Comparison of ENCODE assay signal across 8 mouse cellular contexts in genomic region chr1:36939506-36940380, GRCm38 (mm10). TPM values are rescaled to one million over a fixed set of nuclear protein-coding genes. Genes with fewer than 3 reads are reported as not detected.
A peak's percentile ranks its signal among the peaks of the same experiment; 100 is the strongest.
DNase-seq lines count a peak whose midpoint lies in the region; ATAC-seq lines count a peak whose summit lies in the region.

No protein-coding gene starts in this region.

- peak; percentile 97 for ATAC-seq in heart, embryonic 14.5 days (ENCODE audit: insufficient number of reproducible peaks, insufficient read depth, low FRiP score, low read depth)
- peak; percentile 90 for ATAC-seq in liver, embryonic 13.5 days (ENCODE audit: low read depth)
- ATAC-seq in stomach, embryonic 16.5 days (ENCODE audit: insufficient read depth, low FRiP score), result peak; percentile 99

- no peaks in the 10 kb centered on the region for H3K36me3 ChIP-seq in heart, embryonic 14.5 days (ENCODE audit: control insufficient read depth, insufficient read depth, low read length)
- no peaks in the 10 kb centered on the region for H3K36me3 ChIP-seq in liver, embryonic 13.5 days
- no peaks in the 10 kb centered on the region for H3K36me3 ChIP-seq in stomach, embryonic 16.5 days (ENCODE audit: control insufficient read depth, insufficient read depth, low read length)

- H3K4me3 ChIP-seq in brown adipose tissue, adult 24 weeks (ENCODE audit: insufficient read depth, low read depth, low read length), result peak overlapping the region; percentile 99
- peak overlapping the region; percentile 80 to 97 for H3K4me3 ChIP-seq in heart, embryonic 14.5 days (ENCODE audit: control insufficient read depth in 1 of 2, insufficient read depth in 1 of 2, low read depth in 1 of 2, low read length in 2 of 2)
- peak overlapping the region; percentile 100 for H3K4me3 ChIP-seq in liver, embryonic 13.5 days (replicated peaks)
- peak overlapping the region; percentile 98 for H3K4me3 ChIP-seq in stomach, embryonic 16.5 days (replicated peaks; ENCODE audit: low read length)

- H3K4me2 ChIP-seq in heart, embryonic 14.5 days (ENCODE audit: low read length), result peak overlapping the region; percentile 70
- H3K4me2 ChIP-seq in liver, embryonic 13.5 days, result peak overlapping the region; percentile 82
- H3K4me2 ChIP-seq in stomach, embryonic 16.5 days (ENCODE audit: low read depth, low read length), result peak overlapping the region; percentile 80

- H3K27ac ChIP-seq in brown adipose tissue, adult 24 weeks (replicated peaks; ENCODE audit: low read depth, low read length), result peak overlapping the region; percentile 98
- H3K27ac ChIP-seq in heart, embryonic 14.5 days (replicated peaks in 1 of 2; ENCODE audit: control insufficient read depth in 1 of 2, insufficient read depth in 1 of 2, low read depth in 2 of 2, low read length in 2 of 2), result peak overlapping the region; percentile 86 to 90
- peak overlapping the region; percentile 94 for H3K27ac ChIP-seq in liver, embryonic 13.5 days
- H3K27ac ChIP-seq in stomach, embryonic 16.5 days (ENCODE audit: low read length), result peak overlapping the region; percentile 93

- peak; percentile 95 for DNase-seq in CD4-positive, CD25-positive, alpha-beta regulatory T cell, adult 2 months (ENCODE audit: low read depth, low spot score)
- peak; percentile 72 for DNase-seq in fibroblast of lung, adult 2 months (ENCODE audit: low read depth)
- peak; percentile 96 for DNase-seq in kidney, postnatal 14 days
- DNase-seq in liver, embryonic 13.5 days, result peak; percentile 89
- peak; percentile 94 for DNase-seq in neural tube, embryonic 10.5 days (ENCODE audit: extremely low spot score, low spot score)

- H3K4me1 ChIP-seq in brown adipose tissue, adult 24 weeks (ENCODE audit: control insufficient read depth, insufficient read depth, insufficient read length, low read length), result no peaks in the 10 kb centered on the region; the same call in 1 of the 2 replicates
- H3K4me1 ChIP-seq in heart, embryonic 14.5 days (ENCODE audit: control insufficient read depth in 2 of 2, insufficient read depth in 2 of 2, low read length in 2 of 2), result peaks cover 0 to 19% of the 10 kb centered on the region in 2 experiments; a peak in 2 of 4 replicates
- H3K4me1 ChIP-seq in liver, embryonic 13.5 days (replicated peaks), result peaks cover 81% of the 10 kb centered on the region
- peaks cover 23% of the 10 kb centered on the region for H3K4me1 ChIP-seq in stomach, embryonic 16.5 days (ENCODE audit: control insufficient read depth, insufficient read depth, low read length)

- no peaks in the 10 kb centered on the region for H3K9me3 ChIP-seq in heart, embryonic 14.5 days (ENCODE audit: control insufficient read depth, low read length)
- no peaks in the 10 kb centered on the region for H3K9me3 ChIP-seq in liver, embryonic 13.5 days (replicated peaks)
- no peaks in the 10 kb centered on the region for H3K9me3 ChIP-seq in stomach, embryonic 16.5 days (replicated peaks; ENCODE audit: control insufficient read depth, low read length)

- no peaks in the 10 kb centered on the region for H3K27me3 ChIP-seq in heart, embryonic 14.5 days (ENCODE audit: control insufficient read depth, insufficient read depth, low read length)
- H3K27me3 ChIP-seq in liver, embryonic 13.5 days, result 0 out of 2 replicates have a peak, but pooled peaks cover 5% of the 10 kb centered on the region
- no peaks in the 10 kb centered on the region for H3K27me3 ChIP-seq in stomach, embryonic 16.5 days (ENCODE audit: control insufficient read depth, insufficient read depth, low read length)

- WGBS in heart, embryonic 14.5 days, result 1% methylated on average over 70 of the region's 79 CpGs
- WGBS in liver, embryonic 13.5 days (ENCODE audit: insufficient replicate concordance), result 1% methylated on average over 71 of the region's 79 CpGs
- under 1% methylated on average over 79 of the region's 79 CpGs for WGBS in stomach, embryonic 16.5 days

- H3K9ac ChIP-seq in heart, embryonic 14.5 days (ENCODE audit: low read length), result peak overlapping the region; percentile 98
- H3K9ac ChIP-seq in liver, embryonic 13.5 days, result peak overlapping the region; percentile 100
- peak overlapping the region; percentile 99 for H3K9ac ChIP-seq in stomach, embryonic 16.5 days (ENCODE audit: low read length)

RNA-seq across cellular contexts. Expression of gene Tmem131, which starts 3.7 kb away (rescaled TPM):
- 13.6 and 17.8 TPM in 2 replicates for polyA plus RNA-seq in brown adipose tissue, adult 24 weeks (2012; ENCODE audit: insufficient read depth, insufficient read length, missing spikeins)
- 9.5 and 10.0 TPM in 2 replicates for polyA plus RNA-seq in heart, embryonic 14.5 days (2014; fragmentation: Nextera tagmentation; extraction: Ambion mirVana)
- 6.5 and 8.7 TPM in 2 replicates for polyA plus RNA-seq in liver, embryonic 13.5 days (2015; fragmentation: Nextera tagmentation; extraction: Ambion mirVana)
- polyA plus RNA-seq in stomach, embryonic 16.5 days (2015; fragmentation: Nextera tagmentation; extraction: Ambion mirVana), result 12.9 and 13.1 TPM in 2 replicates

Comparison
In these comparisons a context has a peak if more than half of its experiments do, and no peak if none do; other contexts are left out.
1. Peak in every context shown above with its lines: DNase-seq, ATAC-seq, H3K4me3 ChIP-seq and H3K27ac ChIP-seq.